Mouse (Mus musculus) lung, embryonic 14.5 days (tissue): ENCODE data around the gene Ttc28. TPM values are rescaled to one million over a fixed set of nuclear protein-coding genes. Genes with fewer than 3 reads are reported as not detected.

Source experiments
- ATAC-seq: fragments of 200-750 bp; cut with Nextera tagmentation; 2 replicates; pipeline ENCODE4 v1.8.0; 2017; ENCODE audit warnings: mild to moderate bottlenecking, moderate TSS enrichment, moderate library complexity; ENCODE audit not compliant: insufficient read depth
- DNase-seq: peaks from one replicate; pipeline ENCODE4 v3.0.0-alpha.2; 2015
- H3K27ac ChIP-seq: fragments of 300-500 bp; sonication (generic); 2 replicates; pipeline ENCODE4 v1.5.1; 2014; ENCODE audit warnings: low read depth, mild to moderate bottlenecking, moderate library complexity
- H3K27me3 ChIP-seq: fragments of 300-500 bp; sonication (generic); 2 replicates; pipeline ENCODE4 v1.6.1; 2014; ENCODE audit warnings: low read length, control low read depth; ENCODE audit not compliant: insufficient read depth
- H3K36me3 ChIP-seq: fragments of 300-500 bp; sonication (generic); 2 replicates; pipeline ENCODE4 v1.6.1; 2014; ENCODE audit warnings: control low read depth; ENCODE audit not compliant: insufficient read depth
- H3K4me1 ChIP-seq: fragments of 300-500 bp; sonication (generic); 2 replicates; pipeline ENCODE4 v1.6.1; 2014; ENCODE audit warnings: antibody characterized with exemption, control low read depth; ENCODE audit not compliant: insufficient read depth
- H3K4me2 ChIP-seq: fragments of 300-500 bp; sonication (generic); 2 replicates; pipeline ENCODE4 v1.6.1; 2014; ENCODE audit warnings: mild to moderate bottlenecking
- H3K4me3 ChIP-seq: fragments of 300-500 bp; sonication (generic); 2 replicates; pipeline ENCODE4 v1.5.1; 2014; ENCODE audit warnings: low read depth, low read length
- H3K9ac ChIP-seq: fragments of 300-500 bp; sonication (generic); 2 replicates; pipeline ENCODE4 v1.6.1; 2014
- H3K9me3 ChIP-seq: fragments of 300-500 bp; sonication (generic); 2 replicates; pipeline ENCODE4 v1.6.1; 2016; ENCODE audit warnings: low read depth, low read length, control low read depth
- CTCF ChIP-seq: IDR thresholded peaks from 2 replicates; pipeline ENCODE4 v1.5.1; 2016; ENCODE audit warnings: antibody characterized with exemption, low read depth
- WGBS: fragments of 180-500 bp; shearing (Covaris S2); extraction: QIAGEN DNeasy Blood & Tissue Kit; methylation state at CpG from one replicate; pipeline ENCODE4 v1.1.7; 2014; 5-methylcytosine and 5-hydroxymethylcytosine counted together
- polyA plus RNA-seq: library from polyadenylated mRNA; unstranded; fragments of >200 nt; fragmentation: Nextera tagmentation; extraction: Ambion mirVana; gene quantifications from 2 replicates; pipeline ENCODE4 v1.2.1, GENCODE M21; 2014

Gene Ttc28
- polyA plus RNA-seq, 1 experiment from 2014 or later = 15.2 TPM

GRCm38 (mm10) chr5:111069503-111069902 is 189.9 kb downstream of the Ttc28 start:
- ATAC-seq = no peak
- Histone ChIP-seq H3K9me3 (no peaks in the 10 kb centered on the region), H3K36me3 (no peaks in the 10 kb centered on the region), H3K27ac (no peak overlapping the region), H3K9ac (no peak overlapping the region), H3K4me2 (no peak overlapping the region), H3K4me1 (peaks cover 7% of the 10 kb centered on the region), H3K4me3 (no peak overlapping the region), H3K27me3 (no peaks in the 10 kb centered on the region)
- no peak for TF ChIP-seq CTCF
- DNase-seq = no peak
- WGBS = 77% methylated on average over 5 of the region's 5 CpGs

- Histone ChIP-seq H3K4me3 (no peak overlapping the region), H3K4me1 (peaks cover 7% of the 10 kb centered on the region), H3K4me2 (no peak overlapping the region), H3K9ac (no peak overlapping the region), H3K27ac (no peak overlapping the region), H3K36me3 (no peaks in the 10 kb centered on the region), H3K9me3 (no peaks in the 10 kb centered on the region), H3K27me3 (no peaks in the 10 kb centered on the region)
- ATAC-seq = no peak
- no peak for DNase-seq
- 76% methylated on average over 5 of the region's 5 CpGs for WGBS
- no peak for TF ChIP-seq CTCF
These were observed 190.3 kb downstream of the Ttc28 start for GRCm38 (mm10) chr5:111069931-111070330.

DNA sequence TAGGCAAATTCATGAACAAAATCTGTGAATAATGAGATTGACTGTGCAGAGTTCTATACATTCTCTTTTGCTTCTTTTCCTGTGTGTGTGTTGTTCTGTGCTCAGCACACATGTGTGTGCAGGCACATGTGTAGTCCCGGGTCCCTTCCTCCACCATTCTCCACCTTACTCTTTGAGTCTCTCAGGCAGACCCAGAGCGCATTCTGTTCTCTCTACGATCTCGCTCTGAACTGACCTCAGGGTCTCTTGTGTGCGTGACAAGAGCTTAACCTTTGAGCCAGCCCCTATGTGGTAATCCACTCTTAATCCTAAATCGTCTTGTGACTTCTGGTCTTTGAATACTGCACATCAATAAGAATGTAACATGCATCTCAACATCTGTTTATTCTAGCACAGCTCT is 190.8 kb downstream of the Ttc28 start:
- DNase-seq (no peak), ATAC-seq (no peak)
- Histone ChIP-seq H3K9ac (no peak overlapping the region), H3K27ac (no peak overlapping the region), H3K4me1 (peaks cover 7% of the 10 kb centered on the region), H3K4me3 (no peak overlapping the region), H3K9me3 (no peaks in the 10 kb centered on the region), H3K27me3 (no peaks in the 10 kb centered on the region), H3K36me3 (no peaks in the 10 kb centered on the region), H3K4me2 (no peak overlapping the region)
- no peak for TF ChIP-seq CTCF
- WGBS = 72% methylated on average over 6 of the region's 6 CpGs

- H3K4me2 ChIP-seq = no peak overlapping the region
- H3K4me1 ChIP-seq = peaks cover 7% of the 10 kb centered on the region
- ATAC-seq = no peak
- 54% methylated on average over 6 of the region's 6 CpGs for WGBS
- H3K9me3 ChIP-seq = no peaks in the 10 kb centered on the region
- no peak overlapping the region for H3K9ac ChIP-seq
- no peak overlapping the region for H3K27ac ChIP-seq
- TF ChIP-seq CTCF = no peak
- H3K4me3 ChIP-seq = no peak overlapping the region
- H3K36me3 ChIP-seq = no peaks in the 10 kb centered on the region
- DNase-seq = peak; percentile 47
- H3K27me3 ChIP-seq = no peaks in the 10 kb centered on the region
These were observed 193.7 kb downstream of the Ttc28 start for GRCm38 (mm10) chr5:111073316-111073736.

DNA sequence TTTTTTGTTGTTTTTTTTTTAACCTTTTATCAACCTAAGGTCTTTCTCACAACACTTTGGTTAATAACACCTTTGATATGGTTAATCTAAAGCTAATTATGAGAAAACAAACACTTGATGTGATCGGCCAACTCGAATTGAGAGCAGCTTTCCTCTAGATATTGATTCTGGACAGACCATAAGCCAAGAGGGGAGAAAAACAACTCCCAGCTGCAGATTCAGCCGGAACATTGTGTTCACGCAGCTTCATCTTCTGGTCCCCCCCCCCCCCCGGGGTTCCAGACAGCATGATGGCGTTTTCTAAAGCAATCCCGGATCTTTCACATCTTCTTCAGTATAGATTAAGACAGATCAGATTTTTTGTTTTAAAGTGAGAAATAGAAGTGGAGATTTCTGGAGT is 194.4 kb downstream of the Ttc28 start:
- no peaks in the 10 kb centered on the region for H3K27me3 ChIP-seq
- peaks cover 7% of the 10 kb centered on the region for H3K4me1 ChIP-seq
- WGBS = 24% methylated on average over 7 of the region's 7 CpGs
- DNase-seq (no peak), ATAC-seq (no peak)
- no peak overlapping the region for H3K9ac ChIP-seq
- no peak overlapping the region for H3K27ac ChIP-seq
- H3K36me3 ChIP-seq = no peaks in the 10 kb centered on the region
- TF ChIP-seq CTCF = no peak
- no peak overlapping the region for H3K4me3 ChIP-seq
- no peak overlapping the region for H3K4me2 ChIP-seq
- no peaks in the 10 kb centered on the region for H3K9me3 ChIP-seq

DNA sequence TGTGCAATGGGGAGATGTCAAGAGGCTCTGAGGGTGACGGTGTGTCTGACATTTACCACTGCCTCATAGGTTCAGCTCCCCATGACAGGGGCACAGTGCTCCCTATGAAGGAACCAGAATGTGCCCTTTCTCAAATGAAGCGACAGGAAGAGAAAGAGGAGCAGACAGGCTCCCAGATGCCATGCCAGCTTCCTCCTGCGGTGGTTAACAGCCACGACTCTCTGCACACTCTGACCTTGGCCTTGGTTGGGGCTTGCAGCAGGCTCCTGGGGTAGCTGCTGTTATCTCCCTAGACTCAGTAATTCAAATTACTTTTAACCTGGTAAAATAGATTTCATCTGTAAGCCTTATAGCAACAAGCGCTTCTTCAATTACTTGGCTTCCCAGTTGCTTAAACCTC is 196.2 kb downstream of the Ttc28 start:
- ATAC-seq (no peak), DNase-seq (no peak)
- Histone ChIP-seq H3K4me3 (no peak overlapping the region), H3K27ac (no peak overlapping the region), H3K27me3 (no peaks in the 10 kb centered on the region), H3K9ac (no peak overlapping the region), H3K4me2 (no peak overlapping the region), H3K9me3 (no peaks in the 10 kb centered on the region), H3K36me3 (no peaks in the 10 kb centered on the region), H3K4me1 (peaks cover 7% of the 10 kb centered on the region)
- no peak for TF ChIP-seq CTCF
- 60% methylated on average over 5 of the region's 5 CpGs for whole genome bisulfite sequencing

DNA sequence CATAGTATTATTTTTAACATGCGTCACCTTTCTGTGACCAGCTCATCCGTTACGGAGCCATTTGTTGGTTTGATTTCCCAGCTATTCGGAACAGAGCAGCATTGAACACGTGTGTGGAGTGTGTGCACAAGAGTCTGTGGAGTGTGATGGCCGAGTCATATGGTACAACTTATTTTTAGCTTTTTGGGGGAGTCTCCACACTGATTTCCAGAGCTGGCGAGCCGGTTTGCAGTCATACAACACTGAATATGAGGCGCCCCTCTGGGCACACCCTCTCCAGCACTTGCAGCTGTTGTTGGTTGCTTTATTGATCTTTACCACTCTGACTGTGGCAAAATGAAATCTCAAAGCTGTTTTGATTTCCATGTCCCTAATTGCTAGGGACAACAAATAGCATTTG is 197.7 kb downstream of the Ttc28 start:
- DNase-seq = no peak
- whole genome bisulfite sequencing = 80% methylated on average over 9 of the region's 9 CpGs
- no peak overlapping the region for H3K27ac ChIP-seq

GRCm38 (mm10) chr5:111080601-111081000 is 201.0 kb downstream of the Ttc28 start:
- Histone ChIP-seq H3K9me3 (no peaks in the 10 kb centered on the region), H3K4me3 (no peak overlapping the region), H3K4me2 (no peak overlapping the region), H3K4me1 (no peaks in the 10 kb centered on the region), H3K9ac (no peak overlapping the region), H3K27ac (no peak overlapping the region), H3K36me3 (no peaks in the 10 kb centered on the region), H3K27me3 (no peaks in the 10 kb centered on the region)
- WGBS = 79% methylated on average over 5 of the region's 5 CpGs
- no peak for TF ChIP-seq CTCF
- ATAC-seq (no peak), DNase-seq (no peak)

More for the DNA sequence above, 197.7 kb downstream of the Ttc28 start:
- no peak for TF ChIP-seq CTCF
- Histone ChIP-seq H3K36me3 (no peaks in the 10 kb centered on the region), H3K9me3 (no peaks in the 10 kb centered on the region), H3K4me2 (no peak overlapping the region), H3K4me3 (no peak overlapping the region), H3K9ac (no peak overlapping the region), H3K27me3 (no peaks in the 10 kb centered on the region), H3K4me1 (peaks cover 7% of the 10 kb centered on the region)
- ATAC-seq = no peak
